Mouse (Mus musculus): ENCODE data around the gene Abcc8. TPM values are rescaled to one million over a fixed set of nuclear protein-coding genes. Genes with fewer than 3 reads are reported as not detected.

Abcc8 gene
- polyA plus RNA-seq, 1 experiment, result not detected

DNA sequence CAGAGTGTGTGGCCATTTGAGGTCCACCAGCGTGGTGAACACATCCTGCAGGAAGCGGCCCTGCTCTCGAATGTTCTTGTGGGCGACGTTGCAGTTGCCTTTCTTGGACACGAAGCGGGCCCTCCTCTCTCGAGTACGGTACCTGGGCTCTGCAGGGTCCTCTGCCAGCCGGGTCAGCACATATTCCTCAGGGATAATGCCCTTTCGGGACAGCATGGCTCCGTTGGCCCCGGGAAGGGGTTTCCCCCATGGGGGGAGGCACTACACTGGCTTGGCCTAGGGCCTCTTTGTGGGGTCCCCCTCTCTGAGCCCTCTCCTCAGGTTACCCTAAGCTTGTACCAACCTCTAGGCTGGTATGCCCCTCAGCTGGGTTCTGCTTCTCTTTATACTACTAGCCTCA lies 80.2 kb downstream of the Abcc8 start:
- TF ChIP-seq GATA1 (IDR thresholded peaks at IDR 0.05; ENCODE audit: low read length), result no peak

DNA sequence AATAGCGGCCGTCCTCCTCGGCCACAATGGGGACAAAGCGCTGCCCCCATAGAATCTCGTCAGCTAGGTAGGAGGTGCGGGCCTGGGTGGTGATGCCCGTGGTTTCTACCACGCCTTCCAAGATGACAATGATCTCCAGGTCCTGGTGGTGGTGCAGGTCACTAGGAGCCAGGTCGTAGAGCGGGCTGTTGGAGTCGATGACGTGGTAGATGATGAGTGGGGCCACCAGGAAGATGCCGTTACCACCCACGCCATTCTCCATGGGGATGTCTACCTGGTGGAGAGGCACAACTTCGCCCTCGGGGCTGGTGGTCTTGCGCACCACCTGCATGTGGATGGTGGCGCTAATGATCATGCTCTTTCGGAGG lies 80.9 kb downstream of the Abcc8 start:
- TF ChIP-seq GATA1 (IDR thresholded peaks at IDR 0.05; ENCODE audit: low read length), result no peak

DNA sequence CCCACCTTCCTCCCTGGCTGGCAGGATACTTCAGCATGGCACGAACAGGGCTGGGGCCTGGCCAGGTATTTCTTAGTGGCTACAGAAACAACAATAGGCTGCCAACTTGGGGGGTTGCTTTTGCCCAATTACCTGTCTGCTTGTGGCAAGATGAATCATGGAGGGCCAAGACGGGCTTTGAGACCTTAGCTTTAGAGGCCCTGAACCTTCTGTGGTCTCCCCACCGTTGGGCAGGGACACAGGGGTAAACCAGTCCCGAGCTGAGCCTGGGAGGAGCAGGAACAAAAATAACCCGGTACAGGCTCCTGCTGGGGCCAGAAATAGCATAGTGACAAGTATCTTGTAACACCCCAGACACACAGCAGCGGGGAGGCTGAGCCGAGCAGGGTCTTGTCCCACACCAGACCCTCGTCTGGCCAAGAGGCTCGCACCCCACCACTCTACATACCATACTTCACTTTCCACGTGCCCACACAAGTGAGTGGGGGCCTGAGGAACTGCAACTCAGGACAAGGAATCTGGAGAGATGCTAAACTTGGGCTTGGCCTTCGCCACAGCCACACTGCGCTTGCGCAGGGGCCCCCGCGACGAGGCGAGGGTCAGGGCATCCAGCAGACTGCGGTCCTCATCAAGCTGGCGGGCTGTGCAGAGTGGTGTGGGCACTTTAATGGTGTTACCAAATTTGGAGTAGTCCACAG lies 81.5 kb downstream of the Abcc8 start:
- no peak for TF ChIP-seq GATA1 (IDR thresholded peaks at IDR 0.05; ENCODE audit: low read length)

DNA sequence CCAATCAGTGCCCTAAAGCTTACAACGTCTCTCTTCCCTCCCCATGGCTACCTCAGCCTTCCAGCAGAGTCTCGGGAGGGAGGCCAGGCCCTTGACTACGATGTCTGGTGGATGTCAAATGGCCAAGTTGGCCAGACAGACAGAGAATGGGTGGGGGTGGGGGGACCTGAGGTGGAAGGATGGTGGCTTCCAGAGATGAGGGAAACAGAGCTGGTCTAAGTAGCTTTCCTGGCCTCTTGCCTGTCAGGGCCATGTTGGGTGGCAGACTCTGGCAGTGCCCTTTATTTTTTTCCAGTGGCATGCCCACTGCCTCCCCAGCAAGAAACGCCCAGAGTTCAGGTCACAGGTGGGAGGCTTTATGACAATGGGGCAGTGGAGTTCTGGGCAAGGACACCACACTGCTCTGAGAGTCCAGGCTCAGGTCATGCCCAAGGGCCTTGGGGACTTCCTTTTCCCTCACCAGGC lies 82.5 kb downstream of the Abcc8 start:
- TF ChIP-seq GATA1 (IDR thresholded peaks at IDR 0.05; ENCODE audit: low read length), result no peak

DNA sequence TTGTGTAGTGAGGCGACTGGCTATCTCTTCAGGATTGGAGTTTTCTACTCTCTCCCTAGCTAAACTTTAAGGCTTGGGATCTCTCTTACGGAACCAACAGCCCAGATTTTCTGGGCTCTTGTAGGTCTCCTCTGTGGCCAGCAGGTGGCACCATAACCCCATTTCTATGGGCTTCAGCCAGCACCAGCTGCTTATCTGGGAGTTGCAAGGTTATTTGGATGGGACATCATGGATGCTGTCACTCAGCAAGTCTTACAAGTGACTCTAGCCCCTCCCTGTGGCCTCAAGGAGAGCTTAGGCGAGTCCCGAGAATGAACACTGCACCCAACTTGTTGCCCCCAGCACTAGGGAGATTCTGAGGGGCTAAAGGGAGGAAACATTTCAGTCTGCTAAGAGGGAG lies 83.7 kb downstream of the Abcc8 start:
- no peak for TF ChIP-seq GATA1 (IDR thresholded peaks at IDR 0.05; ENCODE audit: low read length)

DNA sequence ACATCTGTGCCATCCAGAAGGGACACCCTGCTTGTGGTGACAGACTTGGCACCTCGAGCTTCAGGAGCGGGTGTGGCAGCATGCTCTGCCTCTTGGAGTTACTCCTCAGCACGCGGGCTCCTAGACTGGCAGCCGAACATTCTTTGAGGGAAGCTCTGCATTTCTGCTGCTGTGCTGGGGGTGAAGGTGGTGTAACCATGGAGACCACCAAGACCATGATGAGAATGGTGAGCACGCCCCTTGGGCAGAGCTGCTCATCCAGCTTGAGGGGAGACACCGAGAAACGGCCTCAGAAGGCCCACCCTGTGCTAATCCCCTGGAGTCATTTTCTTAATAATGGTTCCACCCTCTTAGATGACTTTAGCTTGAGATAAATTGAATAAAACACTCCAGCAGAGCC lies 87.0 kb downstream of the Abcc8 start:
- no peak for TF ChIP-seq GATA1 (IDR thresholded peaks at IDR 0.05; ENCODE audit: low read length)

DNA sequence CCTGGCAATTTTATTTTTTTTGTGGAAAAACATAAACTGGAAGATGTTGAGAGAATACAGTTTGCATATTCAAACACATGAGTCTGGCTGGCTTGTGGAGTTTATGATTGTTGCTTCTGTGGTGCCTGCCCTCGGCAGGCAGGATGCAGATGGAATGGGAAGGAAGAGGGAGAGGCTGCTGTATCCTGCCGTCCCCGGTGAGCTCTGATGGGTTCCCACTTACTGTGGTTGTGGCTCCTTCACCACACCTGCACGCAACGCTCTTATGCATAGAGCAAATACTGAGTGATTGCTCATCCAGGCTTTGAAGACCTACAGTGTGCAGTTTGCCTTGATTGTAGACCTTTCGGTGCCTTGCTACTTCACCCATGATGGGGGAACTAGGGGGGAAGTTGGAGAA lies 91.6 kb downstream of the Abcc8 start:
- TF ChIP-seq GATA1 (IDR thresholded peaks at IDR 0.05; ENCODE audit: low read length), result no peak

DNA sequence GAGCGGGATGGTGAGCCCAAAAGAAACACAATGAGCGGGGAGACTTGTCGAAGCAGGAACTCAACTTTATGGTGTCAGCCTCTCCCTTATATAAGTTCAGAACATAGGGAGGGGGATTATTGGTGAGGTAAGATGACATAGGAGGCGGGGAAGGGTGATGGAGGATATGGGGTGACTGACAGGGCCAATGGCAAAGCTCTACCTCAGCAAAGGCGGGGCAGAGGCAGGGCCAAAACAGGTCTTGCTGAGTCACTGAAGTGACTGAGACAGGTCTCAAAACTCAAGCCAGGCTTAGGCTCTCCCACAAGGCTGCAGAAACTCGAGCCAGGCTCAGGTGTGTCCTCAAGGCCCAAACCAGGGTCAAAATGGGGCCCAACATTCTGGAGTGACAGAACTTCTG lies 93.5 kb downstream of the Abcc8 start:
- no peak for TF ChIP-seq GATA1 (IDR thresholded peaks at IDR 0.05; ENCODE audit: low read length)

DNA sequence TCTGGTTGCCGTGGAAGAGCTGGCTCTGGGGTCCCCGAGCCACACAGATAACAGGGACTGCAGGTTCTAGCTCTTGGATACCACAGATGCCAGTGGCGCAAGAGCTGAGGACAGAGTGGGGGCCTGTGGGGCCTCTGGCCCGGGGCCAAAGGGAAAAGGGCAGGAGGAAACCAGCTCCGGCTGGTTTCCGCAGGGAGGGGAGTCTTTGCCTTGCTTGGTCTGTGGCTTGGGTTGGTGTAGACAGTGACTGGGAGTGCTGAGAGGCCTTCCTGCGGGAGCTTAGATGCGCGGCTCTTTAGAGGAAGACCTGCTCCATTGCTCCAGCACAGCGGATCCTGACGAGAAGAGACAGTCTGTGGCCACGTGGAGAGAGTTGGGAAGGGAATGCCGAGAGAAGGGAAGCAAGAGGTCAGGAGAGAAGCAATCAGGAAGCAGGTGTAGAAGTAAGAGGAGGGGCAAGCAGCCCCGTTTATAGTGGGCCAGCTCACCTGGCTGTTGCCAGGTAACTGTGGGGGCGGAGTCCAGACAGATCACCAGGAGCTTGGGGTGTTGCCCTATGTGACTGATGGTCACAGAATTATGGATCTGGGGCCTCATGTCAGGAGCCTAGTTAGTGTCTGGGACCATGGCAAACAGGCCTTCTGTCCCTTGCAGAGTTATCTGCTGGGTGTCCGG lies 94.9 kb downstream of the Abcc8 start:
- no peak for TF ChIP-seq GATA1 (IDR thresholded peaks at IDR 0.05; ENCODE audit: low read length)

DNA sequence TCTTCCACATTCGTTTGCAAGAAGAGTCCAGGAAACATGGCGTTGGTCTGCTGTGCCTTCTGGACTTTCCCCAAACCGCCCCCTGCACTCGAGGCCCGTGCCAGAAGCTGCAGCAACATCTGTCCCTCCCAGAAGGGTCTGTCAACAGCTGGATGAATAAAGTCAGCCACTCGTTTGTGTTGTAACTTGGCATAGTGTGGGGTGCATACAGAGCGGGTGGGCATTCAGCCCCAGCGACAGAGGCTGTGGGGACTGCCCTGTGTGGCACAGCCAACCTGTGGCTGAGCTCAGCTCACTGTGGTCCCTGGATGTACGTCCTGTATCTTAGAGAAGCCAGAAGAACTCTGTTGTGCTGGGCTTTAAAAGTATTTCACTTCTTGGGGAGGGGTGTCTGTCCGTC lies 95.8 kb downstream of the Abcc8 start:
- TF ChIP-seq GATA1 (IDR thresholded peaks at IDR 0.05; ENCODE audit: low read length), result no peak

DNA sequence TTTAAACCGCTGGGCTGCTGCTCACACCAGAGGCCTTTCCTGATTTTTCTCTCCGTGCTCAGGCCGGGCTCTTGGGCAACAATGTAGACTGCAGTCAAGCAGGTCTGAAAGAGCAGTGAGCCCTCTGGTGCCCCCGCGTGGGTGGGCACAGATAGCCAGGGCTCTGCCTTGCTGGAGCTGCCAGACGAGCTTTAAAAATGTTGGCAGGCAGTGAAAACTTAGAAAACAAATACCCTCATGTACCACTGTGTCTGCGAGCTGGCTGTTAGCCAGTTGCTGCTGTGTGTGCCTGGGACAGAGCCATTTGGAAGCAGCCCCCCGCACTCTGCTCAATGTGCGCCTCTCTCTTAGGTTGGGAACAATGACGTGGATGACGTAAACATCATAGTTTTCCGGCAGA lies 102.2 kb downstream of the Abcc8 start:
- no peak for TF ChIP-seq GATA1 (IDR thresholded peaks at IDR 0.05; ENCODE audit: low read length)

DNA sequence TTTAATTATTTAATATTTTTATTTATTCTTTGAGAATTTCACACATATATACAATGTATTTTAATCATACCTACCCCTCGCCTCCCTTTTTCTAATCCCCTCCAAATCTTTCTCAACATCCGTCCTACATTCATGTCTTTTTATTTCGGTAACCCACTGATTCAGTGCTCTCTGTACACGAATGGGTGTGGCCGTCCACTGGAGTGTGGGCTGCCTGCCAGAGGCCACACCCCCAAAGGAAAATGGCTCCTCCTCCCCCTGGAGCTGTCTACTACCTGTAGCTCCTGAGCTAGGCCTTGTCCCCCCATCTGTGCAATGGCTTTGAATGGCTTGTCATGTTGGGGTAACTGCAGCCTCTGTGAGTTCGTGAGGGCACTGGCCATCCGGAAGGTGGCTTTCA lies 103.0 kb downstream of the Abcc8 start:
- TF ChIP-seq GATA1 (IDR thresholded peaks at IDR 0.05; ENCODE audit: low read length), result no peak

DNA sequence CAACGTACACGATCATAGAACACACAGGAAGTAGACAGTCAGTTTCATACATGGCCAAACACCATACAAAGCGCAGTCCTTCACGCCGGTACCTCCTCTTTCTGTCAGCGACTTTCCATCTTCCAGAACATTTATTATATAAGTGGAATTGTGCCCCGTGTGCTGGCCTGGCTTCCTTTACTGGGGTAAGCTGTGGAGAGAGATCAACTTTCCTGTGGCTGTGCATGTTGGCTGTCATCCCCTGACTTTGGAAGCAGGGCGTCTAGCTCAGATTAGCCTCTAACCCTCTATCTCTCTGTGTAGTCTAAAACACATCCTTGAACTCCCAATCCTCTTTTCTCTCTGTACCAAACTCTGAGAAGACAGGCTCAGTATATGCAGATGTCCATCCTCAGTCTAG lies 111.0 kb downstream of the Abcc8 start:
- no peak for TF ChIP-seq GATA1 (IDR thresholded peaks at IDR 0.05; ENCODE audit: low read length)

DNA sequence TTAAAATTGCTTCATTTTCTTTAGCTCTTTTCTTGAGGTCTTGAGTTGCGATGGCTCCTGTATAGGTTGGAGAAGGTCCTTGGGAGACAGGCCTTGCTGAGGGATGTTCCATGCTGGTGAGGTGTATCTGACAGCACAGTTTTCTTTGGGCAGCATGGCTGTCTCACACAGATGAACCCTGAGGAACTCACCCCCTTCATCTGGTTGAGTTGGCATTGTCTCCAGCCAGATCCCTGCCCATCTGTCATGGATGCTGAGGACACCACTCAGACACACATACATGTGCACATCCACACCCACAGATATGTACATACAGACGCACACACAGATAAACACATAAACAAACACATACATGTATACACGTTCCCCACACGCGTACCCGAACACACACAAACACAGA lies 116.5 kb downstream of the Abcc8 start:
- TF ChIP-seq GATA1 (IDR thresholded peaks at IDR 0.05; ENCODE audit: low read length), result no peak

DNA sequence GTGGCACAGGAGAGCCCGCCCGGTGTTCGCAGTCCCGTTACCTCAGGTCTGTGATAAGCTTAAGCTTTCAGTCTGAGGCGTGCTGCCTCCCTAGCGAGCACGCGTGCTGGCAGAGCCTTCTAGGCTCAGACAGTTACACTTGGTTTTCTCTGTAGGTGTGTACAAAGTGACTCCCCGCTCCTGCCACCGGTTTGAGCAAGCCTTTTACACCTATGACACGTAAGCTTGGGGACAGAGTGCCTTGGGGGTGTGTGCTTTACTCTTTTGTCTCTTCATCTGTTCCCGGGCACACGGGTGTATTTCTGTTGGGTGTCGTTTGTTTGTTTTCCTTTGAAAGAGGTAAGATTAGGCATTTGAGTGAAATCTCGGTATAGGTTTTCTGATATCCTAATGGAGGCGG lies 118.2 kb downstream of the Abcc8 start:
- no peak for TF ChIP-seq GATA1 (IDR thresholded peaks at IDR 0.05; ENCODE audit: low read length)

DNA sequence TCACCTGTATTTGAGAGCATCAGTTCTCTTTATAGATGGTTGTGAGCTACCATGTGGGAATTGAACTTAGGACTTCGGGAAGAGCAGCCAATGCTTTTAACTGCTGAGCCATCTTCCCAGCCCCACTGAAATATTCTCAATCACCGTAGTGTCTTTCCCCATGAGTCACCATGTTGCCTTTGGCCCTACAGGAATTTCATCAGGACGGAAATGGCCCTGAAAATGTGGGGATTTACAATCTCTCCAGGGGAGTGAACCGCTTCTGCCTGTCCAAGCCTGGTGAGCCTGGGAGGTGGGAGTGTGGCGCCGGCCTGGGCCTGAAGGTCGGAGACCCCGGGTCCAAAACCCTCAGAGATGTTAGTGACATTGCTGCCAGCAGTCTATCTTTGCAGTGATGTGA lies 119.1 kb downstream of the Abcc8 start:
- TF ChIP-seq GATA1 (IDR thresholded peaks at IDR 0.05; ENCODE audit: low read length), result no peak

DNA sequence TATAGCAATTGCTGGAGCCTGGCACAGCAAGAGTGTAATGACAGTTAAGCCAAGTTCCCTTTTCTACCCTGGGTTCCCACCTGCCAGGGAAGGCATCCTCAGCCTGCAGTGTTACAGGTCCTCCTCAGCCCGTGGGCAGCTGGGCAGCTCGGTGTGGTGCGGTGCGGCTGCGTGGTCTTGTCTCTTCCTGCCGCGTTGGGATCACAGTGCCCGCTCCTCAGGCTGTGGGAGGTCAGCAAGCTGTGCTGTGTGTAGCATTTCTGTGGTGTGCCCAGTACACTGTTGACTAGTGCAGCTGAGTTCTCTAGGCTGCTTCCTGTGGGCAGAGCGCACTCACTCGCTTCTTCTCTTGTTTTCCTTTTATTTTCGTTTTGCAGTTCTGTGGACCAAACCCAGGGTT lies 121.0 kb downstream of the Abcc8 start:
- no peak for TF ChIP-seq GATA1 (IDR thresholded peaks at IDR 0.05; ENCODE audit: low read length)

Other genes starting within 250 kb of the Abcc8 start
- gene Abcc6, start 149.7 kb downstream of the Abcc8 start, polyA plus RNA-seq (2012), result 0.02 and 0.05 TPM in 2 replicates
- 203 and 209 TPM in 2 replicates for gene Nomo1, start 146.3 kb downstream of the Abcc8 start, polyA plus RNA-seq (2012)
- gene Kcnj11, start 79.3 kb downstream of the Abcc8 start, polyA plus RNA-seq (2012), result not detected in 2 replicates
- gene Ush1c, start 58.5 kb upstream of the Abcc8 start, polyA plus RNA-seq (2012), result not detected in 2 replicates
- gene Otog, start 61.0 kb upstream of the Abcc8 start, polyA plus RNA-seq (2012), result not detected in 2 replicates
- 0.04 TPM in 1 of 2 replicates, not detected in the other for gene Myod1, start 196.4 kb upstream of the Abcc8 start, polyA plus RNA-seq (2012)
- gene Kcnc1, start 216.5 kb upstream of the Abcc8 start, polyA plus RNA-seq (2012), result not detected in 2 replicates

All from G1E-ER4 (cell line).